Mouse (Mus musculus): Measurements from ENCODE around the gene Map2k4.

Map2k4 gene

GRCm38 (mm10) chr11:65712754-65713306, 75.3 kb downstream of the Map2k4 start:
- DNase-seq (ENCODE audit: low spot score) = no peak

GRCm38 (mm10) chr11:65706784-65707183, 81.3 kb downstream of the Map2k4 start:
- DNase-seq (ENCODE audit: low spot score) = no peak

- DNase-seq (ENCODE audit: low spot score) = no peak
These were observed 81.9 kb downstream of the Map2k4 start for GRCm38 (mm10) chr11:65706176-65706575.

GRCm38 (mm10) chr11:65704861-65705260, 83.2 kb downstream of the Map2k4 start:
- DNase-seq (ENCODE audit: low spot score) = no peak

GRCm38 (mm10) chr11:65678824-65679402, 109.2 kb downstream of the Map2k4 start:
- DNase-seq (ENCODE audit: low spot score) = peak; percentile 79

- DNase-seq (ENCODE audit: low spot score) = no peak
These were observed 120.6 kb downstream of the Map2k4 start for GRCm38 (mm10) chr11:65667348-65667969.

GRCm38 (mm10) chr11:65664903-65665302, 123.2 kb downstream of the Map2k4 start:
- no peak for DNase-seq (ENCODE audit: low spot score)

- no peak for DNase-seq (ENCODE audit: low spot score)
These were observed 126.1 kb downstream of the Map2k4 start for GRCm38 (mm10) chr11:65661790-65662522.

GRCm38 (mm10) chr11:65653932-65654331, 134.2 kb downstream of the Map2k4 start:
- DNase-seq (ENCODE audit: low spot score) = no peak

GRCm38 (mm10) chr11:65651426-65651825, 136.7 kb downstream of the Map2k4 start:
- no peak for DNase-seq (ENCODE audit: low spot score)

GRCm38 (mm10) chr11:65649956-65650715, 138.0 kb downstream of the Map2k4 start:
- DNase-seq (ENCODE audit: low spot score) = no peak

GRCm38 (mm10) chr11:65649469-65649868, 138.6 kb downstream of the Map2k4 start:
- DNase-seq (ENCODE audit: low spot score) = no peak

- DNase-seq (ENCODE audit: low spot score) = no peak
These were observed 141.8 kb downstream of the Map2k4 start for GRCm38 (mm10) chr11:65646314-65646713.

- DNase-seq (ENCODE audit: low spot score) = no peak
These were observed 143.6 kb downstream of the Map2k4 start for GRCm38 (mm10) chr11:65644539-65644938.

GRCm38 (mm10) chr11:65640261-65640660, 147.8 kb downstream of the Map2k4 start:
- no peak for DNase-seq (ENCODE audit: low spot score)
